Mouse (Mus musculus) E14TG2a.4 (cell line): ENCODE data around the gene Tenm2.

Source experiments
- CTCF ChIP-seq: conservative IDR thresholded peaks from 2 replicates; pipeline ENCODE4 v1.5.1; 2014; ENCODE audit warnings: low read length
- NANOG ChIP-seq: IDR thresholded peaks from 2 replicates; pipeline ENCODE4 v1.6.1; 2014; ENCODE audit warnings: borderline replicate concordance, low read length, mixed read lengths

DNA sequence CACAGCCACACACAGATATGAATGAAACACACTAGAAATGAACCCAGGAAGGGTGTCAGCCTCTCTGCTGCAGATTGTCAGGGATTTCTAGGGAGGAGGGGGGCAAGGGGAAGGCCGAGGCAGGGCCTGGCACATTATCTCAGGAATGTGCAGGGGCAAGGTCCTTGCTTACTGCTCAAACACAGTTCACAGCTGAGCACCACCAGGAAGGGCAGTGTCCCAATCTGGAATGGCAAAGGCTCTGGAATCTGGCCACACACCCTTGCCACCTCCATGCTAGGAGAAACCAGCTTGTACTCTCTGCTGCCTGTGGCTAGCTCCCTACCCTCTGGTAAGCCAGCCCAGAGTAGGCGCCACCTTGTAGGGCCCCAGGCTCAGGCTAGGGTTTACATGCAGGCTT is 1272.2 kb downstream of the Tenm2 start:
- no peak for TF ChIP-seq CTCF
- no peak for TF ChIP-seq NANOG
